Mouse (Mus musculus): Measurements from ENCODE around the gene Cdhr4.

- TF ChIP-seq CTCF (IDR thresholded peaks at IDR 0.05; ENCODE audit: low read depth) = no peak
- no peak for TF ChIP-seq EP300 (IDR thresholded peaks at IDR 0.05; ENCODE audit: low read depth)
Observed at GRCm38 (mm10) chr9:108001922-108002770, 9.8 kb downstream of the Cdhr4 start, which contains the start of gene Ip6k1.

Data from liver, embryonic 14.5 days (tissue).